Mouse (Mus musculus): ENCODE measurements around the gene Hjurp.

DNA sequence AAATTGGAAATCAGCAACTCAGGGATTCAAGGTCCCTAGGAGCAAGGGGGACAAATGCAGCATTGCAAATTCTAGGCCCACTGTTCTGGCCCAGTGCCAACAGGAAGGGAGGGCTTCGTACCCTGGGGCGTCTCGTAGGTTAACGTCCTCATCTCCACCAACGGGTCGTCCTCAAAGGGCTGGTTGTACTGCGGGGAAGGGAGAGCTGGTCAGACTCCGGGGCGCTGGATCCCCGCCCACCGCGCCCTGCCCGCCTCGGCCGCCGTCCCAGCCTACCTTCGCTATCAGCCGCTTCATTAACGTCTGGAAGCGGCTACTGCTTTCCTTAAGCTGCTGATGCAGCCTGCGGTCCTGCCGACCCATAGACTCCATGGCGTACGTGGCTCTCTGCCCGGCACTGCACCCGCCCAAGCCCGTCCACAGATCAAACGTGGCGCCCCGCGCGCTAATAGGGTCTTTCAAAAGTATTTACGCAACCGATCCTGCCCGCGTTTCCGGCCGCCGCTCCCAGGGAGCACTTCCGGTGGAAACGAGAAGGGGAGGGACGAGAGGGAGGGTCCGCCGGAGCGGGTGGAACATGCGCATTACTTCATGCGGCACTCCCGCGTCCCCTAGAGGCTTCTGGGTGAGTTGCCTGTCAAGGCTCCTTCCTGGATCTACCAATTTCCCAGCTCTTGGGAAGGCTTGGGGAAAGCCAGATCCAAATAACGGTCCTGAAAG is at the start of gene Hjurp, which contains the start of gene Trpm8:
- no peak for TF ChIP-seq CTCF (IDR thresholded peaks at IDR 0.05; ENCODE audit: insufficient read depth, low read length)
- no peak for TF ChIP-seq POLR2A (IDR thresholded peaks at IDR 0.05; ENCODE audit: borderline replicate concordance, extremely low read depth, low read depth, low read length)
